Mouse (Mus musculus) megakaryocyte progenitor cell, adult 5-6 weeks (primary cell): ENCODE results near the gene Siah1a. TPM values are rescaled to one million over a fixed set of nuclear protein-coding genes. Genes with fewer than 3 reads are reported as not detected.
A peak's percentile ranks its signal among the peaks of the same experiment; 100 is the strongest.

Source experiments
- ATAC-seq: replicated peaks from 2 replicates; pipeline ENCODE4 v1.8.0; 2016; ENCODE audit warnings: mild to moderate bottlenecking, moderate TSS enrichment, inconsistent platforms; ENCODE audit not compliant: poor library complexity
- total RNA-seq, 2 experiments: library from RNA; stranded (forward) in 1 of 2; stranded (reverse) in 1 of 2; fragments of 157-497, 149-512 nt in 1 of 2; fragments of 200-1000 nt in 1 of 2; gene quantifications; 2 replicates each; pipeline versions ENCODE4 v1.2.3 to v1.2.4; 2015 to 2017

Gene Siah1a
- total RNA-seq, 2 experiments from 2014 or later: 17.4 TPM

- peak; percentile 78 for ATAC-seq
Measured at GRCm38 (mm10) chr8:86745935-86746441, 254 bp upstream of the Siah1a start.

- ATAC-seq: no peak
Measured at GRCm38 (mm10) chr8:86744313-86745220, 1.2 kb downstream of the Siah1a start.

DNA sequence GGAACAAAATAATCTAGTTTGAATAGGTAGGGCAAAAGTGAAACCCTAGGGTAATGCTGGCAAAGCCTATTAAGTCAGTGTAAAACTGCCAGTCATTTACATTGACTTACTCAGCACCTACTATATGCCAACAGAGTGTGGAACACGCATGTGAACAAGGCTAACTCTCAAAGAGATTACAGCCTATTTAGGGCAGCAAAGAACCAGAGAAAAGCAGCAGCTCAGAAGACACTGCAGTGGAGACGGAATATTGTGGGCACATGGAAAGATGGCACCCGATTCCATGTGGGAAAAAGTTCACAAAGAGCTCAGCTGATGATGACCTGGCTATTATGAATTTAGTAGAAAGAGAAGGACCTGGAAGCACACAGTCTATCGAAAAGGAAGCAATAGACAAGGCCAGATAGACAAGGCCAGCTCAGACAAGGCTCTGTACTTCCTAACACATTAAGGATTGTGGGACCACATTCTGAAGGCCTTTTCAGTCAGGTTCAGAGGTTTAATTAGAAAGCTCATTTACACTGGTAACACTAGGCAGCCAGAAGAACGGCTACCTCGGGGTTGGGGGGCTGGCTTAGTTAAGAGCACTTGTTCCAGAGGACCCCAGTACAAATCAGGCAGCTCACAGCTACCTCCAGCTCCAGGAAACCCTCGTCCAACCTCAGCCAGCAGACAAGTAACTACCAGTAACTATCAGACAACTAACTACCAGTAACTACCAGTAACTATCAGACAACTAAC lies 3.0 kb downstream of the Siah1a start:
- ATAC-seq: no peak

DNA sequence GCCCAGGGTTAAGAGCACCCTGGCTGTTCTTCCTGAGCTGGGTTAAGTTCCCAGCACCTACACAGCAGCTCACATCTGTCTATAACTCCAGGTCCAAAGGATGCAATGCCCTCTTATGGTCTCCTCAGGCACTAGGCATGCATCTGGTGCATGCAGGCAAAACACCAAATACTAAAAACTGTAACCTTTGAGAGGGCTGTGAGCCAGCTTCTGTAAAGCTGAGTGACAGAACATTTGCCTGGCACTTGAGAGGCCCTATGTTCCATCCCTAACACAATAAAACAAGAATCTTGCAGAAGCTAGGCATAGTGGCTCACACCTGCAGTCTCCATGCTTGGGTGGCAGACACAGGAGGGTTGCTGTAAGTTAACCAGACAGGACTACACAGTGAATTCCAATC lies 4.1 kb downstream of the Siah1a start:
- no peak for ATAC-seq

GRCm38 (mm10) chr8:86740899-86741298 lies 4.8 kb downstream of the Siah1a start:
- ATAC-seq: no peak

DNA sequence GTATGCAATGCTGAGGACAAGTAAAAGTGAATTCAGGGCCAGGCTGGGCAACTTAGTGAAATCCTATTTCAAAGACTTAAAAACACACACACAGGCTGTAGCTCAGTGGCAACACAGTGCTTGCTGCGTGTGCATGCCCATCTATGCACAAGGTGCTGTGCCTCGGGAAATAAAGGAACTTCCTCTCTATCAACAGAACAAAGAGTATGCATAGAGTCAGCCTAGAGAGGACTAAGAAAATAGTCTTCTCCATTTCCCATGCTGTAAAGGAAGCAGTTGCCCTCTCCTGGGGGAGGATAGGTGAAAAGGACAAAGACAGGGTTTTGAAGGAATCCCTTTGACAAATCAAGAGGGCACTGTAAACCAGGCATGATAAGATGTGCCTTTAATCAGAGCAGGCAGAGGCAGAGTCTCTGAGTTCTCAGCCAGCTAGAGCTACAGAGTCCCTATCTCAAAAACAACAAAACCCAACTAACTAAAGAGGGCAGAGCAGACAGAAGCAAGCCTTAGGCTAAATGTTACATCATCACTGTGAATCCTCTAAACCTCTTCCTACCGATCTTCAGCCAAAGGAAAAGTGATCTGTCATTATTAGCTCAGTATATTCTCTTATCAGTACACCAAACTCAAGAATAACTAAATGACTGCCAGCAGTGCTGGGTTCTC lies 10.2 kb downstream of the Siah1a start:
- ATAC-seq: peak; percentile 70

DNA sequence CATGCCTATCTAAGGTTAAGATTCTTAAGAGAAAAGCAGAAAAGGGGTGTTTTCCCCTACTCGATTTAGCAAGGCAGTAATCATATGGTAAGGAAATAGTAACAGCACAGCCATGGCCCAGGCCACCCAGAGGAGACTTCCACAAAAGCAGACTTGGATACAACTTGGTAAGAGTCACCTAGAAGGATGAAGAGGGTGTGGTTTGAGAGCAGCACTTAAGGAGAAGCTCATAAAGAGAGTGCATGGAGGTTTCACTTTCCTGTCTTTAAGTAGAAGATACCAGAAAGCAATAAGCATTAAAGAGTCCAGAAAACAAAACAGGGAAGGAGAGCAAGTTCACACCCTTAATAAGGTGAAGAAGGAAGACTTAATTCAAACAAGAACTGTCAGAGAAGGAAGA lies 10.8 kb downstream of the Siah1a start:
- 0 out of 2 replicates have a peak, but pooled peaks have one; percentile 18 for ATAC-seq

DNA sequence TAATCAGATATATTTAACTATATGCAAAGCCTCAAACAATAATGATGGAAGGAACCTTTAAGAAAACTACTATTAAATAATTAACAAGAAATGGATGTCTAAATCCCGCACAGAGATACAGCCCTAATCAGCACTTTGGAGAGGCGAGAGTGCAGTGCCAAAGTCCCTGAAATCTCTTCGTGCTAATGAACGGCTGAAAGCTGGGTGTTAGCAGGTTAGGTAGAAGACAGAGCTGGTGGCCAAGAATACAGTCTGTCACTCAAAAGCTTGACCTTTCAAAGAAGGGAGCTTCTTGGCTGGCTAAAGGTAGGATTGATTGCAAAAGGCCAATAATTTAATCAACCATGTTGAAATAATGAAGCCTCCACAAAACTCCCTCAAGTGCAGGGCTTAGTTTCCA lies 11.6 kb downstream of the Siah1a start:
- ATAC-seq: no peak

GRCm38 (mm10) chr8:86730860-86731259 lies 14.9 kb downstream of the Siah1a start:
- ATAC-seq: no peak

DNA sequence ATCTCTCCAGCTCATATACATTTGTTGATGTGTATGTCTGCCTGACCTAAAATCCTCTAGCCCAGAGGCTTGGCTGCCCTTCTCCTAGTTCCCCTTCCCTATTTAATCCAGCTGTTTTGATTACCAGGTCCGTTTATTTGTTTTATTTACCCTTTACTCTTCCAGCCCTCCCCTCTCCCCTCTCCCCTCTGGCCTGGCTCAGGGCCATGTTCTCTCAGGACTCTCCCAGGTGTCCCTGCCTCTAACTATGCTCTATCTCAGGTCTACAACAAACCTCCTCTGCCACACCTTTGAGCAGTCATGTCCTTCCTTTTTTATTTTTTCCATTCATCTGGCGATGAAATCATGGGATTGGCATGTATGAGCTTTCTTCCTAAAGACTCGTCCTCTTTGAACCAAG lies 15.4 kb downstream of the Siah1a start:
- no peak for ATAC-seq

DNA sequence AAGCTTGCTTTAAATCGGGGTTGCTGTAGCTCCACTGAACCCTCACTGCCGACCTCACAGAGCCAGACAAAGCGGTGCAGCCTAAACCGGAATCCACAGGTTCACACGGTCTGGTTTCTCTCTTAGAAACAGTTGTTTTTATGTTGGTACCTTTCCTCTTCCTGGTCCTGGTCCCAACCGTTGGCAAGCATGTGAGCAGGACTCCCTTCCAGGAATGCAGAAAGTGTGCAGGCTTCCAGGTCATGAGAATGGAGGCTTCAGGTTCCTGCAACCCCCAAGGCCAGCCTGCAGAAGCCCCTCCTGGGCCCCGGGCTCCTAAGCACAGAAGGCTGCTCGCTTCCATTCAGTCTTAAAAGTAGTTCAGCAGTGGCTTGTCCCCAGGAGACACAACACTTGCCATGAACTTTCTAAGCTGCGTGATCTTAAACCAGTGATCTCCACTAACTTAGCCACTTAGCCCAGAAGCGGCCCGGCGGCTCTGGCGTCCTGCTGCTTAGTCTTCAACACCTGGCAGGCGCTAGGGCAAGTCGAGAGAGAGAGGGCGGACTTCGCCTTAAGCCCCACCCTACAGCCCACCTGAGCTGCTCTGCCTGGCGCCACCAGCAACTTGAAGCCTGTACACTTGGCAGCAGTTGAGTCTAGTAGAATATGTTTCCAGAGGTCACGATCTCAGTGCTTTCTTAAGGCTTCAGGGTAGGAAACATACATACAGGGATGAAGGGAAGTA lies 17.3 kb downstream of the Siah1a start:
- ATAC-seq: no peak

- ATAC-seq: no peak
Measured at GRCm38 (mm10) chr8:86726959-86727358, 18.8 kb downstream of the Siah1a start.

GRCm38 (mm10) chr8:86721490-86721889 lies 24.2 kb downstream of the Siah1a start:
- no peak for ATAC-seq

- peak; percentile 83 for ATAC-seq
Measured at GRCm38 (mm10) chr8:86720756-86721459, 24.8 kb downstream of the Siah1a start.

GRCm38 (mm10) chr8:86719368-86719767 lies 26.4 kb downstream of the Siah1a start:
- no peak for ATAC-seq

- ATAC-seq: no peak
Measured at GRCm38 (mm10) chr8:86718332-86718994, 27.3 kb downstream of the Siah1a start.

DNA sequence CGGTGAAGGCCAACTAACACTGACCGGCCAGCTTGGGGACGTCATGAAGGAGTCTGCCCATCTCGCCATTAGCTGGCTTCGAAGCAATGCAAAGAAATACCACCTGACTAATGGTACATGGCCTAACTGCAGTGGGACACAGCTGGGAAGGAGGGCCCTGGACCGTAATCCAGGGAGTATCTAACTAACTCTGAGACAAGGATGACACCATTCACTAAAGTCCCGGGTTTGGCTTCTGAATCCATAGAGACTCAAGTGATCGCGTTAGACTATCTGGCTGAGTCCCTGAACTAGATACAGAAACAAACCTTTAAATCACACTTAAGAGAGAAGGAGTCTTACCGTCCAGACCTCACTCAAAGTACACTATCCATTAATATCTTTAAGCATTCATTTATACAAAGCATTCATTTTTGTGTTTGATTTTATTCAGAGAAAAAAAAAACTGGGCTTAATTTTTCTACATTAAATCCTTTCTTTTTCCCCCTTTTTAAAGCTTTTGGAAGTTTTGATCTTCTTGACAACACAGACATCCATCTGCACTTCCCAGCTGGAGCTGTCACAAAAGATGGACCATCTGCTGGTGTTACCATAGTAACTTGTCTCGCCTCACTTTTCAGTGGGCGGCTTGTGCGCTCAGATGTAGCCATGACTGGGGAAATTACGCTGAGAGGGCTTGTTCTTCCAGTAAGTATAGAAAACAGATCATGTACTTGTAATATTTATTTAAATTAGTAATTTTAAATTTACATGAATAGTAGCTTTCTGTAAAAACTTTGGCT lies 32.1 kb downstream of the Siah1a start:
- ATAC-seq: no peak

- ATAC-seq: peak; percentile 36
Measured at GRCm38 (mm10) chr8:86712594-86712993, 33.1 kb downstream of the Siah1a start.

DNA sequence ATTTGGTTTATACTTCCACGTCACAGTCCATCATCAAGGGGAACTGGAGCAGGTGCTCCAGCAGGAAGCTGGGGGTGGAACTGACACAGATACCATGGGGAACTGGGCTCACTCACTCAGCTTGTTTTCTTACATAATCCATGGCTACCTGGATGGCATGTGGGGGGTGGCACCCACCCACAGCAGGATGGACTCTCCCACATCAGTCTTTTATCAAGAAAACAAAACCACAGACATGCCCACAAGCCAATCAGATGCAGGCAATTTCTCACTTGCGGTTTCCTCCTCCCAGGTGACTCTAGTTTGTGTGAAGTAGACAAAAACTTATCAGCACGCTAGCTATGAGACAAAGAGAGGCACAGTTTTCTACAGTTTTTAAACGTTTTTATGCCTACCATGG lies 37.9 kb downstream of the Siah1a start:
- peak; percentile 84 for ATAC-seq
